Mouse (Mus musculus) megakaryocyte, embryonic 14.5 days (primary cell): ENCODE results near the gene Ranbp3. TPM values are rescaled to one million over a fixed set of nuclear protein-coding genes. Genes with fewer than 3 reads are reported as not detected.

Experiments used
- H3K27me3 ChIP-seq: replicated peaks from 2 replicates; pipeline ENCODE3; 2012; ENCODE audit warnings: inconsistent platforms
- H3K36me3 ChIP-seq: replicated peaks from 2 replicates; pipeline ENCODE3; 2012; ENCODE audit warnings: low read length, inconsistent platforms, mixed read lengths
- H3K4me1 ChIP-seq: 2 replicates; pipeline ENCODE4 v1.6.1; 2012; ENCODE audit warnings: inconsistent platforms
- H3K4me3 ChIP-seq: replicated peaks from 2 replicates; pipeline ENCODE3; 2012; ENCODE audit warnings: moderate library complexity, mild to moderate bottlenecking, inconsistent platforms
- H3K9me3 ChIP-seq: 2 replicates; pipeline ENCODE4 v1.6.1; 2012; ENCODE audit warnings: inconsistent platforms
- FLI1 ChIP-seq: IDR thresholded peaks from 2 replicates; pipeline ENCODE4 v1.6.1; 2012; ENCODE audit warnings: low read length, inconsistent platforms, mixed read lengths
- GATA1 ChIP-seq: IDR thresholded peaks from 3 replicates; pipeline ENCODE4 v1.6.1; 2012; ENCODE audit warnings: mixed read lengths, low read length, inconsistent platforms, borderline replicate concordance
- polyA plus RNA-seq: library from polyadenylated mRNA; stranded (reverse); fragments of >175 nt; gene quantifications from 2 replicates; pipeline ENCODE4 v1.2.3, GENCODE M21; 2012; ENCODE audit warnings: low replicate concordance; ENCODE audit not compliant: insufficient read depth

Ranbp3 gene
- polyA plus RNA-seq, 1 experiment, result 73.0 TPM

- Histone ChIP-seq H3K4me3 (no peak overlapping the region), H3K27me3 (peaks cover 22% of the 10 kb centered on the region), H3K4me1 (peaks cover 29% of the 10 kb centered on the region), H3K36me3 (peaks cover 55% of the 10 kb centered on the region), H3K9me3 (no peaks in the 10 kb centered on the region)
- no peak for TF ChIP-seq FLI1
- TF ChIP-seq GATA1, result no peak
Observed at GRCm38 (mm10) chr17:56723419-56724161, 50.5 kb downstream of the Ranbp3 start.

- H3K27me3 ChIP-seq, result peaks cover 51% of the 10 kb centered on the region
Observed at GRCm38 (mm10) chr17:56727029-56727649, 54.0 kb downstream of the Ranbp3 start.

GRCm38 (mm10) chr17:56727659-56728058, 54.6 kb downstream of the Ranbp3 start:
- peaks cover 21% of the 10 kb centered on the region for H3K36me3 ChIP-seq
- no peaks in the 10 kb centered on the region for H3K9me3 ChIP-seq
- no peak for TF ChIP-seq GATA1
- no peak for TF ChIP-seq FLI1
- no peak overlapping the region for H3K4me3 ChIP-seq
- peaks cover 54% of the 10 kb centered on the region for H3K27me3 ChIP-seq
- H3K4me1 ChIP-seq, result peaks cover 9% of the 10 kb centered on the region

More at GRCm38 (mm10) chr17:56727029-56727649, 54.0 kb downstream of the Ranbp3 start:
- Histone ChIP-seq H3K9me3 (no peaks in the 10 kb centered on the region), H3K4me1 (peaks cover 9% of the 10 kb centered on the region), H3K36me3 (peaks cover 26% of the 10 kb centered on the region), H3K4me3 (no peak overlapping the region)
- TF ChIP-seq FLI1 (no peak), GATA1 (no peak)

GRCm38 (mm10) chr17:56728117-56728516, 55.0 kb downstream of the Ranbp3 start:
- TF ChIP-seq GATA1 (no peak), FLI1 (no peak)
- Histone ChIP-seq H3K27me3 (peaks cover 56% of the 10 kb centered on the region), H3K36me3 (peaks cover 17% of the 10 kb centered on the region), H3K4me3 (no peak overlapping the region), H3K4me1 (peaks cover 9% of the 10 kb centered on the region), H3K9me3 (no peaks in the 10 kb centered on the region)

- TF ChIP-seq GATA1, result no peak
- TF ChIP-seq FLI1, result no peak
- H3K4me1 ChIP-seq, result peaks cover 9% of the 10 kb centered on the region
- H3K27me3 ChIP-seq, result peaks cover 67% of the 10 kb centered on the region
- peaks cover 6% of the 10 kb centered on the region for H3K36me3 ChIP-seq
- no peaks in the 10 kb centered on the region for H3K9me3 ChIP-seq
- no peak overlapping the region for H3K4me3 ChIP-seq
Observed at GRCm38 (mm10) chr17:56729151-56729550, 56.1 kb downstream of the Ranbp3 start.

GRCm38 (mm10) chr17:56729656-56730055, 56.6 kb downstream of the Ranbp3 start:
- H3K27me3 ChIP-seq, result peaks cover 72% of the 10 kb centered on the region
- no peaks in the 10 kb centered on the region for H3K9me3 ChIP-seq
- H3K36me3 ChIP-seq, result peaks cover 1% of the 10 kb centered on the region
- H3K4me3 ChIP-seq, result no peak overlapping the region
- TF ChIP-seq FLI1, result no peak
- TF ChIP-seq GATA1, result no peak
- H3K4me1 ChIP-seq, result peaks cover 13% of the 10 kb centered on the region

- Histone ChIP-seq H3K27me3 (peaks cover 79% of the 10 kb centered on the region), H3K4me3 (no peak overlapping the region), H3K9me3 (peaks cover 5% of the 10 kb centered on the region), H3K36me3 (no peaks in the 10 kb centered on the region), H3K4me1 (peaks cover 6% of the 10 kb centered on the region)
- TF ChIP-seq GATA1 (no peak), FLI1 (no peak)
Observed at GRCm38 (mm10) chr17:56736534-56736933, 63.4 kb downstream of the Ranbp3 start.

GRCm38 (mm10) chr17:56738221-56738620, 65.1 kb downstream of the Ranbp3 start:
- peaks cover 75% of the 10 kb centered on the region for H3K27me3 ChIP-seq
- TF ChIP-seq GATA1 (no peak), FLI1 (no peak)
- H3K4me1 ChIP-seq, result peaks cover 6% of the 10 kb centered on the region

GRCm38 (mm10) chr17:56740118-56740787, 67.2 kb downstream of the Ranbp3 start:
- Histone ChIP-seq H3K27me3 (peaks cover 66% of the 10 kb centered on the region), H3K4me1 (peaks cover 12% of the 10 kb centered on the region), H3K4me3 (no peak overlapping the region), H3K9me3 (peaks cover 5% of the 10 kb centered on the region), H3K36me3 (no peaks in the 10 kb centered on the region)
- TF ChIP-seq FLI1 (no peak), GATA1 (no peak)

More at GRCm38 (mm10) chr17:56738221-56738620, 65.1 kb downstream of the Ranbp3 start:
- Histone ChIP-seq H3K36me3 (no peaks in the 10 kb centered on the region), H3K4me3 (no peak overlapping the region), H3K9me3 (peaks cover 5% of the 10 kb centered on the region)

- Histone ChIP-seq H3K4me3 (no peak overlapping the region), H3K36me3 (no peaks in the 10 kb centered on the region), H3K9me3 (peaks cover 5% of the 10 kb centered on the region), H3K27me3 (peaks cover 64% of the 10 kb centered on the region), H3K4me1 (peaks cover 12% of the 10 kb centered on the region)
- TF ChIP-seq GATA1, result no peak
- TF ChIP-seq FLI1, result no peak
Observed at GRCm38 (mm10) chr17:56740788-56741160, 67.7 kb downstream of the Ranbp3 start.
